Mouse (Mus musculus) hindbrain, embryonic 14.5 days (tissue): ENCODE data around the gene Slc35a1. TPM values are rescaled to one million over a fixed set of nuclear protein-coding genes. Genes with fewer than 3 reads are reported as not detected.

Experiments
- ATAC-seq: fragments of 200-750 bp; cut with Nextera tagmentation; 2 replicates; pipeline ENCODE4 v1.8.0; 2017; ENCODE audit warnings: moderate number of reproducible peaks, mild to moderate bottlenecking, moderate TSS enrichment, moderate library complexity; ENCODE audit not compliant: low FRiP score
- DNase-seq: peaks from one replicate; pipeline ENCODE4 v3.0.0-alpha.2; 2015; ENCODE audit warnings: low spot score
- H3K27ac ChIP-seq: fragments of 300-500 bp; sonication (generic); 2 replicates; pipeline ENCODE4 v1.5.1; 2014; ENCODE audit warnings: mild to moderate bottlenecking, moderate library complexity
- H3K27me3 ChIP-seq: fragments of 300-500 bp; sonication (generic); 2 replicates; pipeline ENCODE4 v1.6.1; 2014; ENCODE audit warnings: mild to moderate bottlenecking, low read length, mixed read lengths; ENCODE audit not compliant: control insufficient read depth, insufficient read depth
- H3K36me3 ChIP-seq: fragments of 300-500 bp; sonication (generic); replicated peaks from 2 replicates; pipeline ENCODE4 v1.6.1; 2014; ENCODE audit not compliant: control insufficient read depth, insufficient read depth
- H3K4me1 ChIP-seq: fragments of 300-500 bp; sonication (generic); replicated peaks from 2 replicates; pipeline ENCODE4 v1.6.1; 2014; ENCODE audit warnings: antibody characterized with exemption, low read length, mixed read lengths; ENCODE audit not compliant: control insufficient read depth, insufficient read depth
- H3K4me2 ChIP-seq: fragments of 300-500 bp; sonication (generic); replicated peaks from 2 replicates; pipeline ENCODE4 v1.6.1; 2014; ENCODE audit warnings: mild to moderate bottlenecking, moderate library complexity
- H3K4me3 ChIP-seq: fragments of 300-500 bp; sonication (generic); replicated peaks from 2 replicates; pipeline ENCODE4 v1.5.1; 2014; ENCODE audit warnings: mild to moderate bottlenecking, low read length
- H3K9ac ChIP-seq: fragments of 300-500 bp; sonication (generic); 2 replicates; pipeline ENCODE4 v1.6.1; 2014
- H3K9me3 ChIP-seq: fragments of 300-500 bp; sonication (generic); 2 replicates; pipeline ENCODE4 v1.6.1; 2016; ENCODE audit warnings: low read length; ENCODE audit not compliant: control insufficient read depth
- WGBS: fragments of 180-500 bp; shearing (Covaris S2); extraction: QIAGEN DNeasy Blood & Tissue Kit; methylation state at CpG from one replicate; pipeline ENCODE4 v1.1.7; 2014; 5-methylcytosine and 5-hydroxymethylcytosine counted together
- polyA plus RNA-seq: library from polyadenylated mRNA; unstranded; fragments of >200 nt; fragmentation: Nextera tagmentation; extraction: Ambion mirVana; gene quantifications from 2 replicates; pipeline ENCODE4 v1.2.1, GENCODE M21; 2014

Slc35a1 gene
- polyA plus RNA-seq, 1 experiment from 2014 or later = 47.3 TPM

DNA sequence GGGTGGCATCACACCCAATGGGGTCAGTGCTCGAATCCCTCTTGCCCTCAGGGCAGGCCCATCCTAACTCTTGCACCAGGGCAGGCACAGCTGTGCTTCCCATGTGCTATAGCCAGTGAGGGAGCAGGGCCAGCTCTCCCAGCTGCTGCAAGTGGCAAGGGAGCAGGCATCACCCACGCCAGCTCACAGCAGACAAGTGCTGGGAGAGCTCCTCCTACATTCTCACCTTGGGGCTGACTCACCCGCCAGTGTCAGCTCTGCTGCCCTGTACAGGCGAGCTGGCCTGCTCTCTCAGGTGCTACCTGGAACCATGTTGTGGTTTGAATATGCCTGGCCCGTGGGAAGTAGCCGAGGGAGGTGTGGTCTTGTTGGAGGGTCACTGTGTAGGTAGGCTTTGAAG lies 25.3 kb downstream of the Slc35a1 start:
- no peak overlapping the region for H3K4me2 ChIP-seq
- no peaks in the 10 kb centered on the region for H3K4me1 ChIP-seq
- 90% methylated on average over 6 of the region's 6 CpGs for WGBS
- no peak overlapping the region for H3K9ac ChIP-seq
- no peaks in the 10 kb centered on the region for H3K9me3 ChIP-seq
- no peak overlapping the region for H3K27ac ChIP-seq
- H3K36me3 ChIP-seq = peaks cover 88% of the 10 kb centered on the region
- H3K4me3 ChIP-seq = no peak overlapping the region
- DNase-seq = no peak
- no peak for ATAC-seq
- no peaks in the 10 kb centered on the region for H3K27me3 ChIP-seq

GRCm38 (mm10) chr4:34661514-34661913 lies 25.7 kb downstream of the Slc35a1 start:
- ATAC-seq (no peak), DNase-seq (no peak)
- peaks cover 89% of the 10 kb centered on the region for H3K36me3 ChIP-seq
- WGBS = 100% methylated on average over 2 of the region's 2 CpGs
- no peaks in the 10 kb centered on the region for H3K9me3 ChIP-seq
- H3K4me1 ChIP-seq = no peaks in the 10 kb centered on the region
- H3K4me3 ChIP-seq = no peak overlapping the region
- no peaks in the 10 kb centered on the region for H3K27me3 ChIP-seq
- H3K27ac ChIP-seq = no peak overlapping the region
- no peak overlapping the region for H3K9ac ChIP-seq
- no peak overlapping the region for H3K4me2 ChIP-seq

GRCm38 (mm10) chr4:34659012-34659411 lies 28.2 kb downstream of the Slc35a1 start:
- Histone ChIP-seq H3K27ac (no peak overlapping the region), H3K4me2 (no peak overlapping the region), H3K27me3 (no peaks in the 10 kb centered on the region), H3K4me3 (no peak overlapping the region), H3K4me1 (no peaks in the 10 kb centered on the region), H3K9me3 (no peaks in the 10 kb centered on the region), H3K36me3 (peaks cover 88% of the 10 kb centered on the region), H3K9ac (no peak overlapping the region)
- ATAC-seq (no peak), DNase-seq (no peak)
- 89% methylated on average over 2 of the region's 2 CpGs for WGBS

GRCm38 (mm10) chr4:34656101-34656500 lies 31.1 kb downstream of the Slc35a1 start:
- 97% methylated on average over 10 of the region's 10 CpGs for WGBS
- Histone ChIP-seq H3K27me3 (no peaks in the 10 kb centered on the region), H3K36me3 (peaks cover 88% of the 10 kb centered on the region), H3K4me3 (no peak overlapping the region), H3K4me1 (no peaks in the 10 kb centered on the region), H3K27ac (no peak overlapping the region), H3K9ac (no peak overlapping the region), H3K9me3 (no peaks in the 10 kb centered on the region), H3K4me2 (no peak overlapping the region)
- no peak for DNase-seq
- no peak for ATAC-seq

GRCm38 (mm10) chr4:34653179-34653578 lies 34.1 kb downstream of the Slc35a1 start:
- WGBS = 97% methylated on average over 7 of the region's 7 CpGs

GRCm38 (mm10) chr4:34644779-34645178 lies 42.5 kb downstream of the Slc35a1 start:
- no peak overlapping the region for H3K27ac ChIP-seq
- no peak overlapping the region for H3K9ac ChIP-seq
- no peaks in the 10 kb centered on the region for H3K9me3 ChIP-seq
- H3K4me3 ChIP-seq = no peak overlapping the region
- no peak for DNase-seq
- H3K4me2 ChIP-seq = no peak overlapping the region
- H3K36me3 ChIP-seq = peaks cover 63% of the 10 kb centered on the region
- no peak for ATAC-seq
- H3K27me3 ChIP-seq = no peaks in the 10 kb centered on the region
- H3K4me1 ChIP-seq = no peaks in the 10 kb centered on the region

More at GRCm38 (mm10) chr4:34653179-34653578, 34.1 kb downstream of the Slc35a1 start:
- Histone ChIP-seq H3K27ac (no peak overlapping the region), H3K36me3 (peaks cover 78% of the 10 kb centered on the region), H3K4me1 (no peaks in the 10 kb centered on the region), H3K9ac (no peak overlapping the region), H3K4me2 (no peak overlapping the region), H3K27me3 (no peaks in the 10 kb centered on the region), H3K9me3 (no peaks in the 10 kb centered on the region), H3K4me3 (no peak overlapping the region)
- ATAC-seq (no peak), DNase-seq (no peak)

- Histone ChIP-seq H3K27ac (no peak overlapping the region), H3K4me1 (no peaks in the 10 kb centered on the region), H3K9me3 (no peaks in the 10 kb centered on the region), H3K4me2 (no peak overlapping the region), H3K36me3 (peaks cover 38% of the 10 kb centered on the region), H3K27me3 (no peaks in the 10 kb centered on the region), H3K9ac (no peak overlapping the region), H3K4me3 (no peak overlapping the region)
- 98% methylated on average over 3 of the region's 3 CpGs for WGBS
- ATAC-seq = no peak
- DNase-seq = no peak
Observed at GRCm38 (mm10) chr4:34640731-34641130, 46.5 kb downstream of the Slc35a1 start.

DNA sequence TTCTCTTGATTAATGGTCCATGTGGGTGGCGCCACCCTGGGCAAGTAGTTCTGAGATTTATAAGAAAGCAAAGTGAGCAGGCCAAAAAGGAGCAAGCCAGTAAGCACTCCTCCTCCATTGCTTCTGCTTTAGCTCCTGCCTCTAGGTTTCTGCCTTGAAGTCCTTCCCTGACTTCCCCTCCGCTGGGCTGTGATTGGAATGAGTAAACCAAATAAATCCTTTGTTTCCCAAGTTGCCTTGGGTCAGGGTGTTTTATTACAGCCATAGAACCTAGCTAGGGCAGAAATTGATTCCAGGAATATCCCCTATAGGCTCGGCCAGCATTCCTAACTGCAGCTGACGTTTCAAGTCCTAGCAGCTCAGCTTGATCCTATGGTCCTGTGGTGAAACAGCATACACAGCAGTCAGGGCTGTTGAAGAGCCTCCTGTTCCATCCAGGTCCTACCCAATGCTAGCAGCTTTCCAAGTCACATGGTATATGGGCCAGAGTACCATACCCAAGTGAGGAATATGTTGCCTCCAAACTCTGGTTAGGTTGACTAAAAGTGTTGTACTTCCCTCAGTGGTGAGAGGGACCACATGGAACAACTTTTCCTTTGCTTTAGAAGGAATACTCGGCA lies 47.4 kb downstream of the Slc35a1 start:
- DNase-seq (no peak), ATAC-seq (no peak)
- Histone ChIP-seq H3K9me3 (no peaks in the 10 kb centered on the region), H3K27ac (no peak overlapping the region), H3K4me2 (no peak overlapping the region), H3K36me3 (peaks cover 36% of the 10 kb centered on the region), H3K9ac (no peak overlapping the region), H3K4me3 (no peak overlapping the region), H3K27me3 (no peaks in the 10 kb centered on the region), H3K4me1 (no peaks in the 10 kb centered on the region)
- WGBS = 87% methylated on average over 5 of the region's 5 CpGs

DNA sequence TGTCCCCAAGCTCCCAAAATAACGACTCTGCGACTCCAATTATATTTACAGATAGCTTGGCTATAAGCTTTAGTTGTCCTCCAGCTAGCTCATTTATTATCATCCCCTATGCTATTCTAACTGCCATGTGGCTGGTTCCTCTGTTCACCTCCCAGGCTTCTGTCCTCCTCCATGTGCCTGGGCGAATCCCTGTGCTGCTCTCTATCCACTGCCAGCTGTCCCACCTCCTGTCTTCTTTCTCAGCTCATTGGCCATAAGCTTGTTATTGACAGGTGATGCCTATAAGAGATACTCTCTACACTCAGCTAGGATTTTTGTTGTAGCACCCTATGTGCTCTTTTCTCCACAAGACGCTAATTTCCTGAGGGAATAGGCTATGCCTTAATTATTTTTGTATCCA lies 49.4 kb downstream of the Slc35a1 start:
- no peak overlapping the region for H3K27ac ChIP-seq
- ATAC-seq (no peak), DNase-seq (no peak)
- H3K9me3 ChIP-seq = no peaks in the 10 kb centered on the region
- no peaks in the 10 kb centered on the region for H3K27me3 ChIP-seq
- no peak overlapping the region for H3K4me2 ChIP-seq
- peaks cover 40% of the 10 kb centered on the region for H3K36me3 ChIP-seq
- no peaks in the 10 kb centered on the region for H3K4me1 ChIP-seq
- 90% methylated on average over 4 of the region's 4 CpGs for WGBS
- H3K4me3 ChIP-seq = no peak overlapping the region
- no peak overlapping the region for H3K9ac ChIP-seq

DNA sequence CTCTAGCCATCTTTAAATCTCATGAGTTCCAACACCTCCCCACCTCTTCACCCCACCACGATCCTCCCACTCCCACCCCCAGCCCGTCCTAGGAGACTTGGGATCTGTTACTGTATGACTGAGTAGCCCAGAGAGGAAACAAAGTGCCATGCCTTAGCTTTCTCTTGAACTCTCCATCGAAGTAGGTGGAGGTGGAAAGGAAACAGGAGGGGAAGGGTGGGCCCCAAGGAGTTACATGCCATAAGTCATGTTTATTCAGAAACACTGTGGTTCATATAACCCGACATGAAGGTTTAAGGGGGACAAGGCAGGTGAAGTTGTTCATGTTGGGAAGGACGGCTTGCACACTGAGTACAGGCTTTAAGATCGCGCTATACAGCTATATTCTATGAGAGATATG lies 49.9 kb downstream of the Slc35a1 start:
- ATAC-seq (no peak), DNase-seq (no peak)
- no peak overlapping the region for H3K4me2 ChIP-seq
- H3K4me1 ChIP-seq = no peaks in the 10 kb centered on the region
- H3K36me3 ChIP-seq = peaks cover 36% of the 10 kb centered on the region
- H3K9me3 ChIP-seq = no peaks in the 10 kb centered on the region
- 94% methylated on average over 7 of the region's 7 CpGs for WGBS
- no peaks in the 10 kb centered on the region for H3K27me3 ChIP-seq
- no peak overlapping the region for H3K27ac ChIP-seq
- H3K9ac ChIP-seq = no peak overlapping the region
- no peak overlapping the region for H3K4me3 ChIP-seq
